Mouse (Mus musculus): ENCODE data around the gene Avpr1b. TPM values are rescaled to one million over a fixed set of nuclear protein-coding genes. Genes with fewer than 3 reads are reported as not detected.

Avpr1b gene
- polyA plus RNA-seq, 1 experiment from 2014 or later, result not detected

Other genes starting within 250 kb of the Avpr1b start
- 7.3 and 8.6 TPM in 2 replicates for gene Srgap2, start 71.9 kb upstream of the Avpr1b start, polyA plus RNA-seq (2015; fragmentation: Nextera tagmentation; extraction: Ambion mirVana)
- 6.5 and 6.8 TPM in 2 replicates for gene Fam72a, start 71.3 kb upstream of the Avpr1b start, polyA plus RNA-seq (2015; fragmentation: Nextera tagmentation; extraction: Ambion mirVana)
- 6.8 and 9.0 TPM in 2 replicates for gene Ctse, start 39.1 kb downstream of the Avpr1b start, polyA plus RNA-seq (2015; fragmentation: Nextera tagmentation; extraction: Ambion mirVana)
- gene Rab7b, start 89.5 kb downstream of the Avpr1b start, polyA plus RNA-seq (2015; fragmentation: Nextera tagmentation; extraction: Ambion mirVana), result 3.8 and 4.2 TPM in 2 replicates
- gene Slc26a9, start 144.8 kb downstream of the Avpr1b start, polyA plus RNA-seq (2015; fragmentation: Nextera tagmentation; extraction: Ambion mirVana), result 0.08 and 0.14 TPM in 2 replicates
- gene Pm20d1, start 198.1 kb downstream of the Avpr1b start, polyA plus RNA-seq (2015; fragmentation: Nextera tagmentation; extraction: Ambion mirVana), result 0.95 and 1.4 TPM in 2 replicates
- 7.7 and 7.8 TPM in 2 replicates for gene Slc41a1, start 228.3 kb downstream of the Avpr1b start, polyA plus RNA-seq (2015; fragmentation: Nextera tagmentation; extraction: Ambion mirVana)

Measured in thymus, postnatal 0 days (tissue).